Mouse (Mus musculus): ENCODE results near the gene Pde4dip. TPM values are rescaled to one million over a fixed set of nuclear protein-coding genes. Genes with fewer than 3 reads are reported as not detected.

Pde4dip gene
- polyA plus RNA-seq, 1 experiment from 2014 or later, result 22.8 TPM

- Histone ChIP-seq H3K27me3 (ENCODE audit: low read depth, poor library complexity, severe bottlenecking) (no peaks in the 10 kb centered on the region), H3K4me3 (no peak overlapping the region), H3K4me1 (peaks cover 18% of the 10 kb centered on the region), H3K36me3 (no peaks in the 10 kb centered on the region), H3K9me3 (replicated peaks) (no peaks in the 10 kb centered on the region), H3K27ac (no peak overlapping the region)
- 80% methylated on average over 8 of the region's 8 CpGs for WGBS
- DNase-seq (ENCODE audit: low spot score), result no peak
Measured at GRCm38 (mm10) chr3:97654901-97655300, 233.6 kb downstream of the Pde4dip start.

- no peak overlapping the region for H3K27ac ChIP-seq
- no peaks in the 10 kb centered on the region for H3K9me3 ChIP-seq (replicated peaks)
- DNase-seq (ENCODE audit: low spot score), result no peak
- peaks cover 8% of the 10 kb centered on the region for H3K4me1 ChIP-seq
- no peaks in the 10 kb centered on the region for H3K27me3 ChIP-seq (ENCODE audit: low read depth, poor library complexity, severe bottlenecking)
- no peaks in the 10 kb centered on the region for H3K36me3 ChIP-seq
- WGBS, result 92% methylated on average over 5 of the region's 5 CpGs
- H3K4me3 ChIP-seq, result no peak overlapping the region
Measured at GRCm38 (mm10) chr3:97653781-97654180, 234.7 kb downstream of the Pde4dip start.

GRCm38 (mm10) chr3:97651604-97652003 lies 236.9 kb downstream of the Pde4dip start:
- WGBS, result 86% methylated on average over 10 of the region's 10 CpGs
- Histone ChIP-seq H3K4me1 (no peaks in the 10 kb centered on the region), H3K27me3 (ENCODE audit: low read depth, poor library complexity, severe bottlenecking) (no peaks in the 10 kb centered on the region), H3K36me3 (no peaks in the 10 kb centered on the region), H3K4me3 (no peak overlapping the region), H3K27ac (no peak overlapping the region), H3K9me3 (replicated peaks) (no peaks in the 10 kb centered on the region)
- no peak for DNase-seq (ENCODE audit: low spot score)

GRCm38 (mm10) chr3:97649469-97649868 lies 239.0 kb downstream of the Pde4dip start:
- no peak for DNase-seq (ENCODE audit: low spot score)
- Histone ChIP-seq H3K9me3 (replicated peaks) (no peaks in the 10 kb centered on the region), H3K4me3 (no peak overlapping the region), H3K4me1 (no peaks in the 10 kb centered on the region), H3K27ac (no peak overlapping the region), H3K36me3 (no peaks in the 10 kb centered on the region), H3K27me3 (ENCODE audit: low read depth, poor library complexity, severe bottlenecking) (no peaks in the 10 kb centered on the region)
- 86% methylated on average over 6 of the region's 6 CpGs for WGBS

- DNase-seq (ENCODE audit: low spot score), result no peak
- Histone ChIP-seq H3K27ac (no peak overlapping the region), H3K36me3 (no peaks in the 10 kb centered on the region), H3K4me3 (no peak overlapping the region), H3K4me1 (no peaks in the 10 kb centered on the region), H3K27me3 (ENCODE audit: low read depth, poor library complexity, severe bottlenecking) (no peaks in the 10 kb centered on the region), H3K9me3 (replicated peaks) (no peaks in the 10 kb centered on the region)
- 86% methylated on average over 3 of the region's 3 CpGs for WGBS
Measured at GRCm38 (mm10) chr3:97649022-97649421, 239.5 kb downstream of the Pde4dip start.

- no peak for DNase-seq (ENCODE audit: low spot score)
- H3K36me3 ChIP-seq, result no peaks in the 10 kb centered on the region
- 43% methylated on average over 1 of the region's 1 CpGs for WGBS
- no peaks in the 10 kb centered on the region for H3K9me3 ChIP-seq (replicated peaks)
- no peaks in the 10 kb centered on the region for H3K27me3 ChIP-seq (ENCODE audit: low read depth, poor library complexity, severe bottlenecking)
- H3K4me1 ChIP-seq, result no peaks in the 10 kb centered on the region
- no peak overlapping the region for H3K27ac ChIP-seq
- H3K4me3 ChIP-seq, result no peak overlapping the region
Measured at GRCm38 (mm10) chr3:97648518-97648917, 240.0 kb downstream of the Pde4dip start.

GRCm38 (mm10) chr3:97642001-97642400 lies 246.5 kb downstream of the Pde4dip start:
- 88% methylated on average over 9 of the region's 9 CpGs for WGBS

GRCm38 (mm10) chr3:97641396-97641795 lies 247.1 kb downstream of the Pde4dip start:
- H3K27me3 ChIP-seq (ENCODE audit: low read depth, poor library complexity, severe bottlenecking), result no peaks in the 10 kb centered on the region
- H3K4me1 ChIP-seq, result no peaks in the 10 kb centered on the region
- WGBS, result 92% methylated on average over 4 of the region's 4 CpGs
- no peak for DNase-seq (ENCODE audit: low spot score)
- no peak overlapping the region for H3K27ac ChIP-seq
- no peaks in the 10 kb centered on the region for H3K36me3 ChIP-seq
- H3K4me3 ChIP-seq, result no peak overlapping the region
- H3K9me3 ChIP-seq (replicated peaks), result no peaks in the 10 kb centered on the region

More at GRCm38 (mm10) chr3:97642001-97642400, 246.5 kb downstream of the Pde4dip start:
- H3K4me1 ChIP-seq, result no peaks in the 10 kb centered on the region
- no peak for DNase-seq (ENCODE audit: low spot score)
- H3K9me3 ChIP-seq (replicated peaks), result no peaks in the 10 kb centered on the region
- no peaks in the 10 kb centered on the region for H3K36me3 ChIP-seq
- no peak overlapping the region for H3K4me3 ChIP-seq
- no peak overlapping the region for H3K27ac ChIP-seq
- no peaks in the 10 kb centered on the region for H3K27me3 ChIP-seq (ENCODE audit: low read depth, poor library complexity, severe bottlenecking)

Small RNA genes within 50 kb of the gene (microRNA-seq; reads per million reads assigned to microRNA genes)
- not detected for gene Mir7225

Other genes starting within 250 kb of the Pde4dip start
- gene Prkab2, start 230.5 kb downstream of the Pde4dip start, polyA plus RNA-seq (2016; fragmentation: Nextera tagmentation; extraction: Ambion mirVana), result 4.3 and 5.8 TPM in 2 replicates
- not detected in 2 replicates for gene Gm17651, start 214.0 kb downstream of the Pde4dip start, polyA plus RNA-seq (2016; fragmentation: Nextera tagmentation; extraction: Ambion mirVana)
- gene Sec22b, start 12.5 kb upstream of the Pde4dip start, polyA plus RNA-seq (2016; fragmentation: Nextera tagmentation; extraction: Ambion mirVana), result 121 and 139 TPM in 2 replicates
- gene Notch2, start 124.8 kb upstream of the Pde4dip start, polyA plus RNA-seq (2016; fragmentation: Nextera tagmentation; extraction: Ambion mirVana), result 22.7 and 29.6 TPM in 2 replicates